Mouse (Mus musculus) liver, adult 2 months (tissue): ENCODE results near the gene Zbtb32. TPM values are rescaled to one million over a fixed set of nuclear protein-coding genes. Genes with fewer than 3 reads are reported as not detected.

Experiments
- DNase-seq: peaks from one replicate; pipeline ENCODE4 v3.0.0-alpha.2; 2011; ENCODE audit warnings: low read depth, low spot score; ENCODE audit errors: extremely low read depth
- H3K27ac ChIP-seq: fragments of 200-500 bp; replicated peaks from 2 replicates; pipeline ENCODE4 v1.5.1; 2012; ENCODE audit warnings: low read depth, mild to moderate bottlenecking, control low read depth, inconsistent platforms, low read length; ENCODE audit not compliant: insufficient read depth
- H3K27me3 ChIP-seq: fragments of 200-500 bp; 2 replicates; pipeline ENCODE4 v1.6.1; 2012; ENCODE audit warnings: mild to moderate bottlenecking, moderate library complexity, low read length, inconsistent platforms; ENCODE audit not compliant: control insufficient read depth, insufficient read depth
- H3K36me3 ChIP-seq: fragments of 200-500 bp; 2 replicates; pipeline ENCODE4 v1.6.1; 2012; ENCODE audit warnings: low read length, inconsistent platforms; ENCODE audit not compliant: control insufficient read depth, insufficient read depth
- H3K4me1 ChIP-seq: fragments of 200-500 bp; 2 replicates; pipeline ENCODE4 v1.6.1; 2011; ENCODE audit warnings: low read length; ENCODE audit not compliant: control insufficient read depth, insufficient read depth
- H3K4me3 ChIP-seq: fragments of 200-500 bp; 2 replicates; pipeline ENCODE4 v1.5.1; 2011; ENCODE audit warnings: low read depth, mild to moderate bottlenecking, control low read depth, low read length, moderate library complexity; ENCODE audit not compliant: insufficient read depth
- H3K79me2 ChIP-seq: fragments of 200-500 bp; 2 replicates; pipeline ENCODE4 v1.6.1; 2012; ENCODE audit warnings: inconsistent platforms, mild to moderate bottlenecking, low read length, moderate library complexity; ENCODE audit not compliant: control insufficient read depth, insufficient read depth
- H3K9ac ChIP-seq: fragments of 200-500 bp; 2 replicates; pipeline ENCODE4 v1.6.1; 2012; ENCODE audit warnings: low read depth, mild to moderate bottlenecking, control low read depth, inconsistent platforms, low read length
- CTCF ChIP-seq: fragments of 200-500 bp; IDR thresholded peaks from 2 replicates; pipeline ENCODE4 v1.5.1; 2011; ENCODE audit warnings: low read depth, low read length, control low read depth
- POLR2A ChIP-seq: fragments of 200-500 bp; IDR thresholded peaks from 2 replicates; pipeline ENCODE4 v1.6.1; 2011; ENCODE audit warnings: low read length, control low read depth; ENCODE audit not compliant: insufficient read depth; ENCODE audit errors: extremely low read depth
- WGBS: fragments of 180-500 bp; shearing (Covaris S2); methylation state at CpG from one replicate; pipeline ENCODE4 v1.1.7; 2018; 5-methylcytosine and 5-hydroxymethylcytosine counted together
- polyA plus RNA-seq: library from polyadenylated mRNA; depleted of rRNA; stranded (reverse); fragments of >200 nt; gene quantifications from 2 replicates; pipeline ENCODE4 v1.2.3, GENCODE M21; 2012; rRNA removed
- total RNA-seq: library from RNA; depleted of rRNA; stranded (reverse); fragments of >200 nt; gene quantifications from 2 replicates; pipeline ENCODE4 v1.2.3, GENCODE M21; 2014; rRNA removed

The Zbtb32 gene
- total RNA-seq (0.18 and 0.87 TPM in 2 replicates), polyA plus RNA-seq (0.58 and 0.61 TPM in 2 replicates)

DNA sequence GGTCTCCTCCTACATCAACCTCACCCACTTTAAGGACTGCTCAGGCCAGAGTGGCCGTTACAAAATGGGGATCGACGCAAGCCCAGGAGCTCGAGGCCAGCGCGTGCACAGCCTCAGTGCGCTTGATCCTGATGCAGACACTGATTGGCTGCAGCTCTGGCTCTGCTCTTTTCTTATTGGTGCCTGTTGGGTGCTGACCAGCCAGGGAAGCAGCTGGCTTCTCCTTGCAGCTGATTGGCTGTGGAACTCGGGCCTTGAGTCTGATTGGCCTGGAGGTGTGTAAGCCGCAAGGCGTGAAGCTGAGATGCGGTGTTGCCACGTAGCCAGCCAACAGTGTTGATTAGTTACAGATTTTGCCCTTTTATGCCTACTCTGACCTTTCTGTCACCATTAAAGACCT, at the start of gene Zbtb32:
TSS of gene Zbtb32 (minus strand) at position 124 of the 400 bp plus-strand sequence.
- TF ChIP-seq POLR2A (no peak), CTCF (no peak)
- H3K36me3 ChIP-seq, result no peaks in the 10 kb centered on the region
- no peak within 1 kb of the TSS for H3K27ac ChIP-seq
- H3K27me3 ChIP-seq, result no peaks in the 10 kb centered on the region
- H3K79me2 ChIP-seq, result no peaks in the 10 kb centered on the region
- DNase-seq, result no peak
- no peak within 1 kb of the TSS for H3K4me3 ChIP-seq
- 96% methylated on average over 12 of the region's 12 CpGs for WGBS
- no peak within 1 kb of the TSS for H3K9ac ChIP-seq
- H3K4me1 ChIP-seq, result peaks cover 4% of the 10 kb centered on the region; the same call in 1 of the 2 replicates

DNA sequence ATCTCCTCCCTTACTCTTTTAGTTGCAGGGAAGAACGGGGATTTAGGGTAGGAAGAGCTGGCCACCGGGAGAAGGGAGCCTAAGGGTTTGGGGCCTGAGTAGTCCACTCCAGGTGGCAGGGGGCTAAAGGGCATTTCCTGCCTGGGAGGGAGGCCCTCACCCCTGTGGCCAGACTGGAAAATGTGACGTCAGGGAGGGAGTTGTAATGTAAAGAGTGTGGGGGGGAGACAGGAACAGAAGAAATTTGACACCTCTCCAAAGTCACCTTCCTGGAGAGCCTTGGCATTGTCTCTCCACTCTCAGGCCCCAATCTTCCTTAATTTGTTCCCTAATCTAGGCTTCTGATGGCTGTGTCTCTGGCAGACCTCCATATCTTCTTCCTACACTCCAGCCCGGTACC, 40.4 kb upstream of the Zbtb32 start:
- no peaks in the 10 kb centered on the region for H3K4me1 ChIP-seq
- H3K36me3 ChIP-seq, result peaks cover 21% of the 10 kb centered on the region; the same call in 1 of the 2 replicates
- no peaks in the 10 kb centered on the region for H3K79me2 ChIP-seq
- no peak for DNase-seq
- H3K27ac ChIP-seq, result no peak overlapping the region
- WGBS, result 54% methylated on average over 4 of the region's 4 CpGs
- peaks cover 4% of the 10 kb centered on the region; the same call in 1 of the 2 replicates for H3K27me3 ChIP-seq
- TF ChIP-seq CTCF, result no peak
- H3K9ac ChIP-seq, result no peak overlapping the region
- H3K4me3 ChIP-seq, result no peak overlapping the region

DNA sequence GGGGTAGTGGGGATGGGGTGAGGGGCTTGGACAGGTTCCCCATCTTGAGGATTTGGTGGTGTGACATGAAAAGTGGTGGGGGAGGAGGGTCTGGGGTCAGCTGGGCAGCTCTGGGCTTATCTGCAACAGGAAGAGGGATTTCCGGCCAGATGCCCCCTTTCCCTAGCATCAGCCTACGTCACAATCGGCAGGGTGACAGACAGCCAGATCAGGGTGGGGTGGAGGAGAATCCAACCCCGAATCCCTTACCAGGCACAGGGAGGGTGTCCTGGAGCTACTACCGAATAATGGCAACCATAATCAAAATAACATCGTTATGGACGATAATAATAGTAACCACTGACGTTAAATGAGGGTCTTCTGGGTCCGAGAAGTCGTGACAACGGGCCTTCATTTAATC, 37.7 kb upstream of the Zbtb32 start:
- H3K27me3 ChIP-seq, result peaks cover 11% of the 10 kb centered on the region; the same call in 1 of the 2 replicates
- no peak for DNase-seq
- TF ChIP-seq POLR2A (no peak), CTCF (no peak)
- no peak overlapping the region for H3K9ac ChIP-seq
- H3K4me1 ChIP-seq, result no peaks in the 10 kb centered on the region
- H3K27ac ChIP-seq, result no peak overlapping the region
- WGBS, result 52% methylated on average over 11 of the region's 11 CpGs
- peaks cover 5% of the 10 kb centered on the region; the same call in 1 of the 2 replicates for H3K36me3 ChIP-seq
- H3K4me3 ChIP-seq, result no peak overlapping the region
- H3K79me2 ChIP-seq, result no peaks in the 10 kb centered on the region

DNA sequence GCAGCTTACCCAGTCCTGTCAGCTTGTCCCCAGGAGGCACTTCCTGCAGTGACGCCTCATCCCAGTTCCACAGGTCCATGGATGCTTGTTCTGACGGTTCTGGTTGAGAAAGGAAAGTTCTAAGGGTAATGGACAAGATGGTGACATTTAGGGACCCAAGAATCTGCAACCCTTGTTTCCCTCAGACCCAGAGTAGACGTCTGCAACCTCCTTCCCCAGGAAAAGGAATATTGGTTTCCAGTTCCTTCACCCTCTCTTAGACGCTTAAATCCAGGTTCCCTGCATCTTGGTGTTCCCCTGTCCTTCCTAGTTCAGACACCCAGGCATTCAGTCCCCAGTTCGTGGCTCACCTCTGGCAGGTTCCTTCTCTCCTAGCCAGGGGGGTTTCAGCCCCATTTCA, 37.0 kb upstream of the Zbtb32 start, which contains the start of gene Etv2:
TSS of gene Etv2 (minus strand) at position 101 of the 400 bp plus-strand sequence.
- no peak for DNase-seq
- H3K9ac ChIP-seq, result no peak within 1 kb of the TSS
- H3K27ac ChIP-seq, result no peak within 1 kb of the TSS
- H3K4me1 ChIP-seq, result no peaks in the 10 kb centered on the region
- H3K27me3 ChIP-seq, result peaks cover 11% of the 10 kb centered on the region; the same call in 1 of the 2 replicates
- 40% methylated on average over 5 of the region's 5 CpGs for WGBS
- TF ChIP-seq CTCF, result no peak
- no peak for TF ChIP-seq POLR2A
- no peak within 1 kb of the TSS for H3K4me3 ChIP-seq
- H3K79me2 ChIP-seq, result no peaks in the 10 kb centered on the region
- no peaks in the 10 kb centered on the region for H3K36me3 ChIP-seq

DNA sequence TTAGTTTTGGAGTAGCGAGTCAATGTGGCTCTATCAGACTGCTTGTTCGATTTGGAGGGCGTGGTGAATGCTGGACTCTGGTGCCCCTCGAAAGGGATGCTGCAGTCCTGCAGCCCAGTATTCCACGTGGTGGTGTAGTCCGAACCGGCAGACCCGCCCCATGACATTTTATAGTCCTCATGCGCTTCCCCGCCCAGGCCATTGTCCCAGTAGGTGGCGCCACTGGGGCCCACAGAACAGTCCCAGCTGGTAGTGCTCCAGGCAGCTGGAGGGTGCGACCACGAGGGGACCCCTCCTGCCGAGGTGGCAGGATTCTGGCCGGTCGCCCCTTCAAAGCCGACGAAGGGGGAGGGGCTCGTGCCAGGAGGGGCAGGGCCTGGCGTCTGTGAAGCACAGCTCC, 35.9 kb upstream of the Zbtb32 start:
- Histone ChIP-seq H3K4me3 (no peak overlapping the region), H3K27ac (no peak overlapping the region), H3K9ac (no peak overlapping the region), H3K79me2 (no peaks in the 10 kb centered on the region), H3K27me3 (peaks cover 11% of the 10 kb centered on the region; the same call in 1 of the 2 replicates), H3K4me1 (no peaks in the 10 kb centered on the region), H3K36me3 (no peaks in the 10 kb centered on the region)
- TF ChIP-seq CTCF (peak; percentile 75), POLR2A (no peak)
- WGBS, result 3% methylated on average over 20 of the region's 20 CpGs
- no peak for DNase-seq

DNA sequence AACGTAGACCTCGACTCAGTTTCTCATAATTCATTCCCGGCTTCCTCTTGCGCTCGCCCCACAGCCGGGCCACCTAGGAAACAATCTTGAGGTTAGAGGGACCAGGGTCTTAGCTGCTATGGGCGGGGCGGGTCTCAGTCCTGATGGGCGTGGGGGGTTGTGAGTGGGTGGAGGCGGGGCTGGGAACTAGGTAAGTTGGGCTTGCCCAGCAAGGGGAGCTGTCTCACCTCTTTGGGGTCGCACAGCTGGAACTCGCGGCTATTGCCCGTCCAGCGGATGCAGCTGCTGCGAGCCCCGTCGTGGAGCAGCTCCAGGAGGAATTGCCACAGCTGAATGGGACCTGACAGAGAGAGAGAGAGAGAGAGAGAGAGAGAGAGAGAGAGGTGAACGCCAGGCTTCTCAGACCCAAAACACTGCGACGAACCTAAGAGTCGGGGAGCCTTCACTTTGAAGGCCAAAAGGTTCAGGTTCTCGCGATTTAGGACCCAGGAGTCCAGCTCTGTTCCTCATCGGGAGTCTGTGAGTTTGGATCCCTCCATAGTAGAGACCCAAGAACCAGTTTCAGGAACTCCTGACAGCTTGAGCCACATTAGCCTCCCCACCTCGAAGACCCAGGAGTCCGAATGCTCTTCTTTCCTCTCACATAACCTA, 35.2 kb upstream of the Zbtb32 start:
- Histone ChIP-seq H3K4me1 (no peaks in the 10 kb centered on the region), H3K79me2 (no peaks in the 10 kb centered on the region), H3K9ac (no peak overlapping the region), H3K4me3 (no peak overlapping the region), H3K27ac (no peak overlapping the region), H3K36me3 (no peaks in the 10 kb centered on the region), H3K27me3 (peaks cover 11% of the 10 kb centered on the region; the same call in 1 of the 2 replicates)
- 15% methylated on average over 27 of the region's 27 CpGs for WGBS
- no peak for TF ChIP-seq POLR2A
- no peak for TF ChIP-seq CTCF
- DNase-seq, result no peak
